Mouse (Mus musculus) T-helper 17 cell (primary cell): ENCODE measurements around the gene Rsph14.

Experiments
- in situ Hi-C, 2 experiments: fragments of 300-600 bp; cut with MboI, MseI; formaldehyde crosslinking; loops; 1 replicate in 1 of 2; 2 replicates in 1 of 2; pipeline ENCODE4 v1.15.1; 2025; ENCODE audit warnings: high pct_unique_total_duplicates in 2 of 2

Rsph14 gene

GRCm38 (mm10) chr10:75001391-75001790 is 31.0 kb downstream of the Rsph14 start:
- in situ Hi-C loops = no loop called here

- in situ Hi-C loops = loop anchor here in 1 of 2 experiments (10.0 kb wide), 1 partner anchor 1791 kb away; no protein-coding TSS in a partner anchor
Measured at GRCm38 (mm10) chr10:74995377-74995776, 37.0 kb downstream of the Rsph14 start.

- in situ Hi-C loops = loop anchor here in 1 of 2 experiments (10.0 kb wide), 1 partner anchor 1790 kb away; no protein-coding TSS in a partner anchor
Measured at GRCm38 (mm10) chr10:74994863-74995262, 37.5 kb downstream of the Rsph14 start.

- in situ Hi-C loops = loop anchor here in 1 of 2 experiments (10.0 kb wide), 1 partner anchor 1786 kb away; no protein-coding TSS in a partner anchor
Measured at GRCm38 (mm10) chr10:74990584-74991322, 41.6 kb downstream of the Rsph14 start.

- in situ Hi-C loops = loop anchor here in 1 of 2 experiments (10.0 kb wide), 1 partner anchor 1785 kb away; no protein-coding TSS in a partner anchor
Measured at GRCm38 (mm10) chr10:74989814-74990213, 42.6 kb downstream of the Rsph14 start.

GRCm38 (mm10) chr10:74987698-74988470 is 44.5 kb downstream of the Rsph14 start:
- in situ Hi-C loops = no loop called here

GRCm38 (mm10) chr10:74983176-74983575 is 49.2 kb downstream of the Rsph14 start:
- in situ Hi-C loops = no loop called here

- in situ Hi-C loops = no loop called here
Measured at GRCm38 (mm10) chr10:74981159-74981558, 51.2 kb downstream of the Rsph14 start.

GRCm38 (mm10) chr10:74978056-74978455 is 54.3 kb downstream of the Rsph14 start:
- in situ Hi-C loops = no loop called here

- in situ Hi-C loops = no loop called here
Measured at GRCm38 (mm10) chr10:74976429-74976828, 56.0 kb downstream of the Rsph14 start.

- in situ Hi-C loops = no loop called here
Measured at GRCm38 (mm10) chr10:74975626-74976025, 56.8 kb downstream of the Rsph14 start.

- in situ Hi-C loops = no loop called here
Measured at GRCm38 (mm10) chr10:74973026-74973425, 59.4 kb downstream of the Rsph14 start.

- in situ Hi-C loops = no loop called here
Measured at GRCm38 (mm10) chr10:74969266-74969665, 63.1 kb downstream of the Rsph14 start.

- in situ Hi-C loops = no loop called here
Measured at GRCm38 (mm10) chr10:74967651-74968267, 64.6 kb downstream of the Rsph14 start.

GRCm38 (mm10) chr10:74966850-74967451 is 65.4 kb downstream of the Rsph14 start, which contains the start of gene Gnaz:
TSS of gene Gnaz (plus strand) at chr10:74967177.
- in situ Hi-C loops = no loop called here

- in situ Hi-C loops = no loop called here
Measured at GRCm38 (mm10) chr10:74964380-74964779, 68.0 kb downstream of the Rsph14 start.

GRCm38 (mm10) chr10:74952830-74953443 is 79.4 kb downstream of the Rsph14 start:
- in situ Hi-C loops = no loop called here

GRCm38 (mm10) chr10:74940795-74941194 is 91.6 kb downstream of the Rsph14 start:
- in situ Hi-C loops = loop anchor here in 1 of 2 experiments (5.0 kb wide), 1 partner anchor 217 kb away; no protein-coding TSS in a partner anchor

- in situ Hi-C loops = loop anchor here (5.0 kb wide), 1 partner anchor 83 kb away; no protein-coding TSS in a partner anchor
Measured at GRCm38 (mm10) chr10:74939300-74939699, 93.1 kb downstream of the Rsph14 start.

- in situ Hi-C loops = loop anchor here (5.0 kb wide), 1 partner anchor 84 kb away; no protein-coding TSS in a partner anchor
Measured at GRCm38 (mm10) chr10:74938410-74938809, 94.0 kb downstream of the Rsph14 start.
